33 mouse cellular contexts compared by ENCODE assay signal in the genomic region with DNA sequence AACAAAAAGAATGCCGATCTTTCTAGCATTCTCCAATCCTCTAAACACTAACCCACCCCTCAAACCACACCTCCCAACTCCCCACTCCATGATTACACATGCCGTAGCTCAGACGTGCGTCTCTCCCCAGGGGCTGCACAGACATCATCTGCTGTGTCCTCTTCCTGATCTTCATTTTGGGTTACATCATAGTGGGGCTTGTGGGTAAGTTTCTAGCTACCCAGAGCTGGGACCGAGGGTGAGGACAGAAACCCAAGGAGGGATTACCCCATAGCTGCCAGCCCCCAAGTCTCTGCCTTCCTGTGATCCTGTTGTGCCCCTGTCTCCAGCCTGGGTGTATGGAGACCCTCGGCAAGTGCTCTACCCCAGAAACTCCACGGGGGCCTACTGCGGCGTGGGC. TPM values are rescaled to one million over a fixed set of nuclear protein-coding genes. Genes with fewer than 3 reads are reported as not detected.
DNase-seq lines count a peak whose midpoint lies in the region; ATAC-seq and TF ChIP-seq lines count a peak whose summit lies in the region.
"Had no signal": no experiment of that assay in that cellular context is flagged by ENCODE, and none has a peak within 500 bp of the region (broad histone marks: within the 10 kb centered on the region; RNA-seq: fewer than 3 reads in every experiment).

No protein-coding gene starts in this region.

- H3K27me3 ChIP-seq in heart, embryonic 11.5 days (ENCODE audit: control insufficient read depth, insufficient read depth, low read length) = no peaks in the 10 kb centered on the region
- no peaks in the 10 kb centered on the region for H3K27me3 ChIP-seq in heart, embryonic 10.5 days (ENCODE audit: insufficient read depth, poor library complexity, severe bottlenecking)
- H3K27me3 ChIP-seq in intestine, embryonic 16.5 days (replicated peaks; ENCODE audit: control insufficient read depth, insufficient read depth, low read length) = no peaks in the 10 kb centered on the region
- H3K27me3 ChIP-seq in myocyte (ENCODE audit: control insufficient read depth, insufficient read depth, insufficient read length) = no peaks in the 10 kb centered on the region
- H3K27me3 ChIP-seq: embryonic facial prominence, embryonic 13.5 days; forebrain, embryonic 12.5 days; forebrain, embryonic 15.5 days; hindbrain, embryonic 12.5 days; hindbrain, embryonic 15.5 days; Patski had no signal

- in situ Hi-C loops in ES-E14 (cut with MboI; ENCODE audit: low sequenced_read_pairs in 2 of 2, unreplicated experiment in 2 of 2) = no loop called here

- no peak overlapping the region for H3K4me2 ChIP-seq in heart, embryonic 11.5 days
- no peak overlapping the region for H3K4me2 ChIP-seq in intestine, embryonic 16.5 days (ENCODE audit: low read depth, low read length)
- H3K4me2 ChIP-seq in myocyte (ENCODE audit: low read depth) = peak overlapping the region; percentile 25
- H3K4me2 ChIP-seq: embryonic facial prominence, embryonic 13.5 days; forebrain, embryonic 12.5 days; forebrain, embryonic 15.5 days; hindbrain, embryonic 12.5 days; hindbrain, embryonic 15.5 days had no signal

- H3K4me1 ChIP-seq in heart, embryonic 11.5 days (ENCODE audit: control insufficient read depth, insufficient read depth, low read length) = no peaks in the 10 kb centered on the region
- peaks cover 16% of the 10 kb centered on the region for H3K4me1 ChIP-seq in heart, embryonic 10.5 days
- H3K4me1 ChIP-seq in ES-E14 (ENCODE audit: control insufficient read depth in 2 of 2, insufficient read depth in 2 of 2, low read length in 2 of 2, poor library complexity in 1 of 2) = peaks cover 2 to 9% of the 10 kb centered on the region in 2 experiments; a peak in 1 of 4 replicates
- peaks cover 14% of the 10 kb centered on the region; the same call in 1 of the 2 replicates for H3K4me1 ChIP-seq in intestine, embryonic 16.5 days (ENCODE audit: control insufficient read depth, insufficient read depth, low read length)
- H3K4me1 ChIP-seq in lung, adult 2 months (ENCODE audit: control insufficient read depth, insufficient read depth, low read length) = no peaks in the 10 kb centered on the region
- H3K4me1 ChIP-seq: forebrain, embryonic 12.5 days; forebrain, embryonic 15.5 days; hindbrain, embryonic 15.5 days had no signal

- H3K4me3 ChIP-seq in heart, embryonic 11.5 days (ENCODE audit: low read depth, low read length) = no peak overlapping the region
- H3K4me3 ChIP-seq in heart, embryonic 10.5 days = no peak overlapping the region
- peak overlapping the region in 1 of 2 experiments; percentile 8; a peak in 1 of 4 replicates for H3K4me3 ChIP-seq in ES-E14 (ENCODE audit: insufficient read depth in 1 of 2, low read depth in 1 of 2, low read length in 2 of 2, poor library complexity in 1 of 2, severe bottlenecking in 1 of 2)
- no peak overlapping the region for H3K4me3 ChIP-seq in intestine, embryonic 16.5 days (ENCODE audit: low read length)
- H3K4me3 ChIP-seq in myocyte = no peak overlapping the region
- H3K4me3 ChIP-seq in lung, adult 2 months (replicated peaks; ENCODE audit: extremely low read depth, low read depth, low read length) = no peak overlapping the region
- H3K4me3 ChIP-seq: embryonic facial prominence, embryonic 10.5 days; embryonic facial prominence, embryonic 13.5 days; erythroblast, embryonic 14.5 days; forebrain, embryonic 12.5 days; forebrain, embryonic 15.5 days; gastrocnemius, adult 2 months; hindbrain, embryonic 12.5 days; hindbrain, embryonic 15.5 days had no signal

- H3ac ChIP-seq in myocyte (ENCODE audit: control insufficient read depth, insufficient read length) = no peak overlapping the region

- 64% methylated on average over 9 of the region's 9 CpGs for WGBS in heart, embryonic 11.5 days (ENCODE audit: insufficient replicate concordance)
- 73% methylated on average over 9 of the region's 9 CpGs for WGBS in heart, embryonic 10.5 days
- 80% methylated on average over 9 of the region's 9 CpGs for WGBS in intestine, embryonic 16.5 days
- 70% methylated on average over 9 of the region's 9 CpGs for WGBS in lung, adult 2 months

- no peak overlapping the region for H3K27ac ChIP-seq in heart, embryonic 11.5 days (ENCODE audit: low read depth, low read length)
- no peak overlapping the region for H3K27ac ChIP-seq in heart, embryonic 10.5 days
- H3K27ac ChIP-seq in ES-E14 (ENCODE audit: insufficient read depth, low read depth, low read length, poor library complexity, severe bottlenecking) = no peak overlapping the region
- H3K27ac ChIP-seq in intestine, embryonic 16.5 days (ENCODE audit: low read length) = peak overlapping the region; percentile 43
- H3K27ac ChIP-seq: embryonic facial prominence, embryonic 10.5 days; embryonic facial prominence, embryonic 13.5 days; forebrain, embryonic 12.5 days; forebrain, embryonic 15.5 days; gastrocnemius, adult 2 months; hindbrain, embryonic 12.5 days; hindbrain, embryonic 15.5 days had no signal

- DNase-seq in heart, embryonic 10.5 days (ENCODE audit: low spot score) = no peak
- DNase-seq in ES-E14 (ENCODE audit: low read depth, low spot score) = no peak
- DNase-seq in lung, adult 2 months = no peak
- no peak for DNase-seq in lung, postnatal 4 days
- DNase-seq in cerebellum, adult 9-10 months = no peak
- DNase-seq: adrenal gland, adult 2 months; adrenal gland, postnatal 14 days; cerebellum, adult 11 months; cerebellum, adult 2 months; cerebellum, postnatal 10 days; cerebellum, postnatal 36 days; embryo, embryonic 11 days; gastrocnemius, adult 2 months; gastrocnemius, postnatal 14 days; heart, adult 18-20 months had no signal

- no peaks in the 10 kb centered on the region for H3K79me2 ChIP-seq in myocyte (ENCODE audit: control insufficient read depth, insufficient read depth)

- TF ChIP-seq POLR2A in myocyte (IDR thresholded peaks at IDR 0.05; ENCODE audit: insufficient read length, low read depth) = no peak
- TF ChIP-seq POLR2A in lung, adult 2 months (IDR thresholded peaks at IDR 0.05; ENCODE audit: borderline replicate concordance, extremely low read depth, low read depth, low read length) = no peak

- H3K36me3 ChIP-seq in heart, embryonic 11.5 days (ENCODE audit: control insufficient read depth, insufficient read depth, low read length) = peaks cover 14% of the 10 kb centered on the region
- H3K36me3 ChIP-seq in heart, embryonic 10.5 days = peaks cover 16% of the 10 kb centered on the region
- peaks cover 18% of the 10 kb centered on the region for H3K36me3 ChIP-seq in ES-E14 (ENCODE audit: control insufficient read depth, insufficient read depth, low read length, poor library complexity, severe bottlenecking)
- H3K36me3 ChIP-seq in intestine, embryonic 16.5 days (ENCODE audit: control insufficient read depth, insufficient read depth, low read length) = peaks cover 7% of the 10 kb centered on the region; the same call in 1 of the 2 replicates
- peaks cover 4% of the 10 kb centered on the region for H3K36me3 ChIP-seq in myocyte (ENCODE audit: control insufficient read depth, insufficient read depth)

- no peak for TF ChIP-seq CTCF in lung, adult 2 months (IDR thresholded peaks at IDR 0.05; ENCODE audit: insufficient read depth, low read length)

- H3K9ac ChIP-seq in heart, embryonic 11.5 days (ENCODE audit: low read depth, low read length) = peak overlapping the region; percentile 28; the same call in 1 of the 2 replicates
- peak overlapping the region; percentile 11; the same call in 1 of the 2 replicates for H3K9ac ChIP-seq in ES-E14 (ENCODE audit: insufficient read depth, low read depth, low read length, poor library complexity, severe bottlenecking)
- H3K9ac ChIP-seq in intestine, embryonic 16.5 days (ENCODE audit: low read depth, low read length) = peak overlapping the region; percentile 17; the same call in 1 of the 2 replicates
- H3K9ac ChIP-seq: embryonic facial prominence, embryonic 13.5 days; forebrain, embryonic 12.5 days; forebrain, embryonic 15.5 days; hindbrain, embryonic 12.5 days; hindbrain, embryonic 15.5 days had no signal

- H3K9me3 ChIP-seq in heart, embryonic 11.5 days (replicated peaks; ENCODE audit: control insufficient read depth, low read length) = no peaks in the 10 kb centered on the region
- H3K9me3 ChIP-seq in heart, embryonic 10.5 days = no peaks in the 10 kb centered on the region
- H3K9me3 ChIP-seq in ES-E14 (ENCODE audit: control insufficient read depth, insufficient read depth, low read depth, low read length) = no peaks in the 10 kb centered on the region
- H3K9me3 ChIP-seq in intestine, embryonic 16.5 days (ENCODE audit: control insufficient read depth, low read length) = no peaks in the 10 kb centered on the region
- H3K9me3 ChIP-seq: embryonic facial prominence, embryonic 10.5 days; embryonic facial prominence, embryonic 13.5 days; forebrain, embryonic 12.5 days; forebrain, embryonic 15.5 days; hindbrain, embryonic 12.5 days; hindbrain, embryonic 15.5 days had no signal

- ATAC-seq in heart, embryonic 11.5 days (replicated peaks; ENCODE audit: insufficient number of reproducible peaks, low FRiP score, low TSS enrichment) = no peak
- no peak for ATAC-seq in intestine, embryonic 16.5 days
- ATAC-seq: forebrain, embryonic 15.5 days; Patski had no signal

RNA-seq across cellular contexts. Expression of a gene that starts 2.9 kb away (rescaled TPM):
- polyA plus RNA-seq in heart, embryonic 11.5 days (2014; fragmentation: Nextera tagmentation; extraction: Ambion mirVana) = 0.10 and 0.13 TPM in 2 replicates
- polyA plus RNA-seq in heart, embryonic 10.5 days (2016; fragmentation: Nextera tagmentation; extraction: Ambion mirVana) = 0.10 and 0.41 TPM in 2 replicates
- total RNA-seq in ES-E14 (2012; rRNA removed) = 5.5 and 8.7 TPM in 2 replicates
- polyA plus RNA-seq in intestine, embryonic 16.5 days (2015; fragmentation: Nextera tagmentation; extraction: Ambion mirVana) = 108 and 134 TPM in 2 replicates
- 14.6 TPM for polyA plus RNA-seq in myocyte (2012; fragmentation: generic; extraction: Trizol)
- polyA plus RNA-seq in lung, adult 2 months (2012; rRNA removed) = 11.6 and 13.5 TPM in 2 replicates
- total RNA-seq: gastrocnemius, adult 2 months; gastrocnemius, postnatal 4 days; heart, postnatal 25 days; hematopoietic stem cell, adult 5-6 weeks had no signal
- polyA plus RNA-seq: erythroblast, embryonic 14.5 days; forebrain, embryonic 12.5 days; forebrain, embryonic 15.5 days; heart, embryonic 14.5 days; heart, postnatal 0 days had no signal

RNA-seq across cellular contexts. Expression of a gene that starts 13.9 kb away (rescaled TPM):
- polyA plus RNA-seq in heart, embryonic 11.5 days (2014; fragmentation: Nextera tagmentation; extraction: Ambion mirVana) = 16.0 and 16.6 TPM in 2 replicates
- 21.3 and 25.5 TPM in 2 replicates for polyA plus RNA-seq in heart, embryonic 10.5 days (2016; fragmentation: Nextera tagmentation; extraction: Ambion mirVana)
- 24.0 and 40.6 TPM in 2 replicates for total RNA-seq in ES-E14 (2012; rRNA removed)
- polyA plus RNA-seq in intestine, embryonic 16.5 days (2015; fragmentation: Nextera tagmentation; extraction: Ambion mirVana) = 226 and 301 TPM in 2 replicates
- 30.1 TPM for polyA plus RNA-seq in myocyte (2012; fragmentation: generic; extraction: Trizol)
- polyA plus RNA-seq in lung, adult 2 months (2012; rRNA removed) = 40.4 and 46.6 TPM in 2 replicates

RNA-seq across cellular contexts. Expression of a gene that starts 18.9 kb away (rescaled TPM):
- 32.4 and 42.3 TPM in 2 replicates for polyA plus RNA-seq in heart, embryonic 11.5 days (2014; fragmentation: Nextera tagmentation; extraction: Ambion mirVana)
- 46.3 and 66.0 TPM in 2 replicates for polyA plus RNA-seq in heart, embryonic 10.5 days (2016; fragmentation: Nextera tagmentation; extraction: Ambion mirVana)
- 124 and 147 TPM in 2 replicates for total RNA-seq in ES-E14 (2012; rRNA removed)
- polyA plus RNA-seq in intestine, embryonic 16.5 days (2015; fragmentation: Nextera tagmentation; extraction: Ambion mirVana) = 59.8 and 61.9 TPM in 2 replicates
- 94.5 TPM for polyA plus RNA-seq in myocyte (2012; fragmentation: generic; extraction: Trizol)
- polyA plus RNA-seq in lung, adult 2 months (2012; rRNA removed) = 192 and 199 TPM in 2 replicates

RNA-seq across cellular contexts. Expression of a gene that starts 19.1 kb away (rescaled TPM):
- polyA plus RNA-seq in heart, embryonic 11.5 days (2014; fragmentation: Nextera tagmentation; extraction: Ambion mirVana) = 0.70 and 0.94 TPM in 2 replicates
- polyA plus RNA-seq in heart, embryonic 10.5 days (2016; fragmentation: Nextera tagmentation; extraction: Ambion mirVana) = 0.67 and 1.6 TPM in 2 replicates
- total RNA-seq in ES-E14 (2012; rRNA removed) = 5.0 TPM in 2 replicates
- polyA plus RNA-seq in intestine, embryonic 16.5 days (2015; fragmentation: Nextera tagmentation; extraction: Ambion mirVana) = 26.5 and 36.0 TPM in 2 replicates
- polyA plus RNA-seq in myocyte (2012; fragmentation: generic; extraction: Trizol) = 0.43 TPM
- polyA plus RNA-seq in lung, adult 2 months (2012; rRNA removed) = 25.8 and 27.7 TPM in 2 replicates
- total RNA-seq: hematopoietic stem cell, adult 5-6 weeks had no signal

RNA-seq across cellular contexts. Expression of a gene that starts 35.3 kb away (rescaled TPM):
- polyA plus RNA-seq in heart, embryonic 11.5 days (2014; fragmentation: Nextera tagmentation; extraction: Ambion mirVana) = not detected in 2 replicates
- polyA plus RNA-seq in heart, embryonic 10.5 days (2016; fragmentation: Nextera tagmentation; extraction: Ambion mirVana) = not detected in 2 replicates
- 0.31 TPM in 1 of 2 replicates, not detected in the other for total RNA-seq in ES-E14 (2012; rRNA removed)
- polyA plus RNA-seq in intestine, embryonic 16.5 days (2015; fragmentation: Nextera tagmentation; extraction: Ambion mirVana) = not detected in 2 replicates
- not detected for polyA plus RNA-seq in myocyte (2012; fragmentation: generic; extraction: Trizol)
- not detected in 2 replicates for polyA plus RNA-seq in lung, adult 2 months (2012; rRNA removed)
- total RNA-seq: adrenal gland, adult 2 months; adrenal gland, postnatal 14 days; adrenal gland, postnatal 4 days; gastrocnemius, adult 2 months; gastrocnemius, postnatal 14 days; gastrocnemius, postnatal 4 days; heart, adult 18-20 months; hematopoietic stem cell, adult 5-6 weeks had no signal
- polyA plus RNA-seq: embryonic facial prominence, embryonic 10.5 days; embryonic facial prominence, embryonic 13.5 days; erythroblast, embryonic 14.5 days; forebrain, embryonic 12.5 days; forebrain, embryonic 15.5 days; heart, embryonic 14.5 days; heart, postnatal 0 days; hindbrain, embryonic 15.5 days; intestine, embryonic 14.5 days; Patski had no signal
